13 mouse cellular contexts compared by ENCODE assay signal in the genomic region with DNA sequence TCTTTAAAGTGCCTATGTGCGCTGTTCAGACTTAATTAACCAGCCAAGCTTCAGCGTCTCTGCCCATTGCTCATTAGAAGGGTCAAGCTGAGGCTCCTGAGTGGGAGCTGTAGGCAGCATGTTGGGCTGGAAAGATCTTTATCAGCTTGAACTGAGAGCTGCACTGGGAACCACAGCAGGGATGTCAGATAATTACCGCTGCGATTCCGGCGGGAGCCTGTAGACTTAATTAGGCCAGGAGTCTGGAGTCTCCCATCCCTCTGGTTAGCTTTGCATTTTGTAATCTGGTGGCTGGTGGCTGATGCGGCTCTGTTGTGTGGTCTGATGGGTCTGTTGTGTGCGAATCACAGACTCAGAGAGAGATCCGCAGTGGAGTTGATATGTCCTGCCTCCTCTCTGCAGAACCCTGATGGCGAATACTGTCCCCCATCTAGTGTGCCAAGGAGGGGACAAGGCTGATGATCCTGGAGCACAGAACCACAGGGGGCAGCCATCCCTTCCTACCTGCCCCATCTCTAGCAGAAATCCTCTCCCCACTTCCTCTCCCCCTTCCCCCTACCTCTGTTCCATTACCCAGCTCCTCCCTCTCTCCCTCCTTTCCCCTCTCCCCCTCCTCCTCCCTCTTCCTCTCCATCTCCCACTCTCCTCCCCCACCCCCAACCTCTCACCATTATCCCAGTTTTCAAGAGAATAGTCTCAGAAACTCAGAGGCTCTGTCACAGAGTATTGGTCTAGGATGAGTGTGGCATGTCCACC. TPM values are rescaled to one million over a fixed set of nuclear protein-coding genes. Genes with fewer than 3 reads are reported as not detected.
DNase-seq lines count a peak whose midpoint lies in the region; ATAC-seq lines count a peak whose summit lies in the region.
"Had no signal": no experiment of that assay in that cellular context is flagged by ENCODE, and none has a peak within 500 bp of the region (broad histone marks: within the 10 kb centered on the region; RNA-seq: fewer than 3 reads in every experiment).

No protein-coding gene starts in this region.

- 2% methylated on average over 10 of the region's 10 CpGs for WGBS in forebrain, embryonic 11.5 days
- WGBS in hindbrain, embryonic 14.5 days, result 5% methylated on average over 10 of the region's 10 CpGs
- WGBS in neural tube, embryonic 13.5 days, result 8% methylated on average over 10 of the region's 10 CpGs

- H3K9ac ChIP-seq in forebrain, embryonic 11.5 days (ENCODE audit: low read length), result 0 out of 2 replicates have a peak overlapping the region, but pooled peaks have one; percentile 0
- no peak overlapping the region for H3K9ac ChIP-seq in hindbrain, embryonic 14.5 days
- H3K9ac ChIP-seq in neural tube, embryonic 13.5 days, result no peak overlapping the region

- H3K4me3 ChIP-seq in forebrain, embryonic 11.5 days (ENCODE audit: low read depth, low read length), result no peak overlapping the region
- no peak overlapping the region for H3K4me3 ChIP-seq in hindbrain, embryonic 14.5 days (replicated peaks; ENCODE audit: low read length)
- H3K4me3 ChIP-seq in neural tube, embryonic 13.5 days, result no peak overlapping the region

- no peaks in the 10 kb centered on the region for H3K27me3 ChIP-seq in forebrain, embryonic 11.5 days (ENCODE audit: control insufficient read depth, insufficient read depth, low read length)
- no peaks in the 10 kb centered on the region for H3K27me3 ChIP-seq in hindbrain, embryonic 14.5 days (ENCODE audit: control insufficient read depth, insufficient read depth, low read length)
- 0 out of 2 replicates have a peak, but pooled peaks cover 6% of the 10 kb centered on the region for H3K27me3 ChIP-seq in neural tube, embryonic 13.5 days

- DNase-seq in embryo, embryonic 11 days, result peak; percentile 37
- DNase-seq in embryo, embryonic 9.5 days (ENCODE audit: extremely low spot score), result no peak
- peak; percentile 76 for DNase-seq in forebrain, embryonic 11.5 days (ENCODE audit: low spot score)
- peak; percentile 62 for DNase-seq in hindbrain, embryonic 14.5 days (ENCODE audit: low spot score)
- no peak for DNase-seq in spleen, adult 12 weeks (ENCODE audit: low spot score)
- DNase-seq in lung, postnatal 36 days, result no peak
- DNase-seq in gastrocnemius, adult 18-20 months (ENCODE audit: low spot score), result no peak
- DNase-seq: cerebellum, postnatal 10 days; heart, postnatal 14 days; kidney, adult 18-20 months had no signal

- peak; percentile 72 for ATAC-seq in forebrain, embryonic 11.5 days (replicated peaks; ENCODE audit: low FRiP score)
- ATAC-seq in hindbrain, embryonic 14.5 days (ENCODE audit: low FRiP score), result peak; percentile 59
- ATAC-seq in neural tube, embryonic 13.5 days (ENCODE audit: low read depth), result peak; percentile 76

- H3K27ac ChIP-seq in forebrain, embryonic 11.5 days (ENCODE audit: low read depth, low read length), result peak overlapping the region; percentile 68
- H3K27ac ChIP-seq in hindbrain, embryonic 14.5 days, result peak overlapping the region; percentile 77
- peak overlapping the region; percentile 87 for H3K27ac ChIP-seq in neural tube, embryonic 13.5 days (replicated peaks)

- H3K9me3 ChIP-seq in forebrain, embryonic 11.5 days (ENCODE audit: control insufficient read depth, low read length), result peaks cover 2% of the 10 kb centered on the region
- no peaks in the 10 kb centered on the region for H3K9me3 ChIP-seq in hindbrain, embryonic 14.5 days (ENCODE audit: control insufficient read depth, low read length)
- H3K9me3 ChIP-seq in neural tube, embryonic 13.5 days, result peaks cover 3% of the 10 kb centered on the region

- H3K4me1 ChIP-seq in forebrain, embryonic 11.5 days (replicated peaks; ENCODE audit: control insufficient read depth, insufficient read depth, low read length), result peaks cover 7% of the 10 kb centered on the region
- H3K4me1 ChIP-seq in hindbrain, embryonic 14.5 days (replicated peaks; ENCODE audit: control insufficient read depth, insufficient read depth, low read length), result peaks cover 30% of the 10 kb centered on the region
- peaks cover 46% of the 10 kb centered on the region for H3K4me1 ChIP-seq in neural tube, embryonic 13.5 days (replicated peaks)

- peak overlapping the region; percentile 8; the same call in 1 of the 2 replicates for H3K4me2 ChIP-seq in forebrain, embryonic 11.5 days (ENCODE audit: low read depth, low read length, severe bottlenecking)
- H3K4me2 ChIP-seq in hindbrain, embryonic 14.5 days (replicated peaks), result peak overlapping the region; percentile 12; the same call in 1 of the 2 replicates
- peak overlapping the region; percentile 27 for H3K4me2 ChIP-seq in neural tube, embryonic 13.5 days

- no peaks in the 10 kb centered on the region for H3K36me3 ChIP-seq in forebrain, embryonic 11.5 days (ENCODE audit: control insufficient read depth, insufficient read depth, low read length)
- no peaks in the 10 kb centered on the region for H3K36me3 ChIP-seq in hindbrain, embryonic 14.5 days (replicated peaks; ENCODE audit: control insufficient read depth, insufficient read depth)
- no peaks in the 10 kb centered on the region for H3K36me3 ChIP-seq in neural tube, embryonic 13.5 days

RNA-seq across cellular contexts. Expression of a gene that starts 35.1 kb away (rescaled TPM):
- polyA plus RNA-seq in forebrain, embryonic 11.5 days (2014; fragmentation: Nextera tagmentation; extraction: Ambion mirVana), result 0.27 TPM in 1 of 2 replicates, not detected in the other
- 0.58 and 0.65 TPM in 2 replicates for polyA plus RNA-seq in hindbrain, embryonic 14.5 days (2014; fragmentation: Nextera tagmentation; extraction: Ambion mirVana)
- polyA plus RNA-seq in neural tube, embryonic 13.5 days (2015; fragmentation: Nextera tagmentation; extraction: Ambion mirVana), result 0.45 and 0.60 TPM in 2 replicates
- total RNA-seq in gastrocnemius, adult 18-20 months (2021), result not detected
- total RNA-seq: heart, postnatal 14 days had no signal
- polyA plus RNA-seq: lung, embryonic 16.5 days; thymus, postnatal 0 days had no signal

RNA-seq across cellular contexts. Expression of a gene that starts 52.5 kb away (rescaled TPM):
- polyA plus RNA-seq in forebrain, embryonic 11.5 days (2014; fragmentation: Nextera tagmentation; extraction: Ambion mirVana), result 23.9 and 24.7 TPM in 2 replicates
- polyA plus RNA-seq in hindbrain, embryonic 14.5 days (2014; fragmentation: Nextera tagmentation; extraction: Ambion mirVana), result 47.8 and 47.9 TPM in 2 replicates
- 49.1 and 59.7 TPM in 2 replicates for polyA plus RNA-seq in neural tube, embryonic 13.5 days (2015; fragmentation: Nextera tagmentation; extraction: Ambion mirVana)
- 10 to 100 TPM; 18.5 to 29.9 TPM for total RNA-seq in gastrocnemius, adult 18-20 months (2021)

Comparison
In these comparisons a context has a peak if more than half of its experiments do, and no peak if none do; other contexts are left out.
1. DNase-seq: peak in embryo, embryonic 11 days (single experiment), forebrain, embryonic 11.5 days (single experiment) and hindbrain, embryonic 14.5 days (single experiment); none in embryo, embryonic 9.5 days (single experiment), spleen, adult 12 weeks (single experiment), lung, postnatal 36 days (single experiment) and gastrocnemius, adult 18-20 months (single experiment).
2. Peak in every context shown above with its lines, with median percentiles within 50 percentile points of each other: ATAC-seq, H3K27ac ChIP-seq and H3K4me2 ChIP-seq.